Mouse (Mus musculus) limb, embryonic 14.5 days (tissue): ENCODE measurements around the gene Becn1. TPM values are rescaled to one million over a fixed set of nuclear protein-coding genes. Genes with fewer than 3 reads are reported as not detected.

Experiments
- ATAC-seq: fragments of 200-750 bp; cut with Nextera tagmentation; 2 replicates; pipeline ENCODE4 v1.8.0; 2017; ENCODE audit warnings: low read depth, moderate number of reproducible peaks, moderate TSS enrichment; ENCODE audit not compliant: low FRiP score
- DNase-seq: peaks from one replicate; pipeline ENCODE4 v3.0.0-alpha.2; 2015; ENCODE audit warnings: low spot score
- H3K27ac ChIP-seq: fragments of 300-500 bp; sonication (generic); replicated peaks from 2 replicates; pipeline ENCODE4 v1.5.1; 2014; ENCODE audit warnings: low read depth, mild to moderate bottlenecking, low read length, moderate library complexity, mixed read lengths
- H3K27me3 ChIP-seq: fragments of 300-500 bp; sonication (generic); 2 replicates; pipeline ENCODE4 v1.6.1; 2014; ENCODE audit warnings: low read length, mixed read lengths; ENCODE audit not compliant: control insufficient read depth, insufficient read depth
- H3K36me3 ChIP-seq: fragments of 300-500 bp; sonication (generic); 2 replicates; pipeline ENCODE4 v1.6.1; 2014; ENCODE audit warnings: mild to moderate bottlenecking, low read length, moderate library complexity, mixed read lengths; ENCODE audit not compliant: control insufficient read depth, insufficient read depth
- H3K4me1 ChIP-seq: fragments of 300-500 bp; sonication (generic); 2 replicates; pipeline ENCODE4 v1.6.1; 2014; ENCODE audit warnings: antibody characterized with exemption, low read length, mixed read lengths; ENCODE audit not compliant: control insufficient read depth, insufficient read depth
- H3K4me2 ChIP-seq: fragments of 300-500 bp; sonication (generic); replicated peaks from 2 replicates; pipeline ENCODE4 v1.6.1; 2014; ENCODE audit warnings: low read depth, mild to moderate bottlenecking, low read length, moderate library complexity; ENCODE audit not compliant: severe bottlenecking
- H3K4me3 ChIP-seq: fragments of 300-500 bp; sonication (generic); replicated peaks from 2 replicates; pipeline ENCODE4 v1.5.1; 2014; ENCODE audit warnings: low read length
- H3K9ac ChIP-seq: fragments of 300-500 bp; sonication (generic); 2 replicates; pipeline ENCODE4 v1.6.1; 2014; ENCODE audit warnings: mild to moderate bottlenecking, low read depth, low read length, moderate library complexity; ENCODE audit not compliant: severe bottlenecking
- H3K9me3 ChIP-seq: fragments of 300-500 bp; sonication (generic); 2 replicates; pipeline ENCODE4 v1.6.1; 2016; ENCODE audit warnings: low read length; ENCODE audit not compliant: control insufficient read depth
- POLR2A ChIP-seq: fragments of 200-500 bp; IDR thresholded peaks from 2 replicates; pipeline ENCODE4 v1.8.0; 2012; ENCODE audit warnings: inconsistent platforms, mild to moderate bottlenecking, moderate library complexity, borderline replicate concordance; ENCODE audit not compliant: insufficient read depth, insufficient read length; ENCODE audit errors: extremely low read depth
- WGBS: fragments of 180-500 bp; shearing (Covaris S2); extraction: QIAGEN DNeasy Blood & Tissue Kit; methylation state at CpG from one replicate; pipeline ENCODE4 v1.1.7; 2014; 5-methylcytosine and 5-hydroxymethylcytosine counted together
- polyA plus RNA-seq, 2 experiments: library from polyadenylated mRNA; depleted of rRNA in 1 of 2; stranded (reverse) in 1 of 2; unstranded in 1 of 2; fragments of >200 nt; fragmentation: Nextera tagmentation in 1 of 2; extraction: Ambion mirVana in 1 of 2; gene quantifications; 2 replicates each; pipeline versions ENCODE4 v1.2.1 to v1.2.3; 2012 to 2014

Gene Becn1
- polyA plus RNA-seq, 2 experiments: 86.5 to 118 TPM

GRCm38 (mm10) chr11:101259261-101259712 is 42.8 kb downstream of the Becn1 start:
- Histone ChIP-seq H3K27ac (peak overlapping the region; percentile 68), H3K4me3 (peak overlapping the region; percentile 53; the same call in 1 of the 2 replicates), H3K4me1 (peaks cover 34% of the 10 kb centered on the region), H3K9me3 (no peaks in the 10 kb centered on the region), H3K4me2 (peak overlapping the region; percentile 98), H3K27me3 (peaks cover 25% of the 10 kb centered on the region), H3K36me3 (peaks cover 18% of the 10 kb centered on the region), H3K9ac (no peak overlapping the region; the same call in 1 of the 2 replicates)
- ATAC-seq: no peak
- WGBS: 23% methylated on average over 6 of the region's 6 CpGs
- TF ChIP-seq POLR2A: no peak
- peak; percentile 67 for DNase-seq

GRCm38 (mm10) chr11:101255826-101256775 is 46.0 kb downstream of the Becn1 start:
- H3K4me3 ChIP-seq: no peak overlapping the region
- peaks cover 18% of the 10 kb centered on the region for H3K36me3 ChIP-seq
- no peak overlapping the region for H3K27ac ChIP-seq
- DNase-seq (no peak), ATAC-seq (no peak)
- H3K4me1 ChIP-seq: peaks cover 29% of the 10 kb centered on the region
- TF ChIP-seq POLR2A: no peak
- no peaks in the 10 kb centered on the region for H3K9me3 ChIP-seq
- no peak overlapping the region for H3K4me2 ChIP-seq
- H3K27me3 ChIP-seq: no peaks in the 10 kb centered on the region
- 90% methylated on average over 13 of the region's 13 CpGs for WGBS
- no peak overlapping the region for H3K9ac ChIP-seq

- peak; percentile 31; the same call in 1 of the 2 replicates for TF ChIP-seq POLR2A
- peak within 1 kb of the TSS; percentile 84 for H3K27ac ChIP-seq
These were observed 48.3 kb downstream of the Becn1 start, which contains the start of gene Vps25 for GRCm38 (mm10) chr11:101253613-101254389. Gene Vps25 (plus strand): TSS chr11:101253707.

GRCm38 (mm10) chr11:101252941-101253340 is 49.1 kb downstream of the Becn1 start:
- Histone ChIP-seq H3K9ac (peak overlapping the region; percentile 88), H3K4me3 (peak overlapping the region; percentile 94), H3K4me1 (peaks cover 16% of the 10 kb centered on the region), H3K4me2 (peak overlapping the region; percentile 78), H3K36me3 (peaks cover 10% of the 10 kb centered on the region), H3K27ac (peak overlapping the region; percentile 84), H3K9me3 (no peaks in the 10 kb centered on the region), H3K27me3 (no peaks in the 10 kb centered on the region)
- TF ChIP-seq POLR2A: no peak
- ATAC-seq: no peak
- DNase-seq: no peak
- WGBS: 9% methylated on average over 7 of the region's 7 CpGs

More at GRCm38 (mm10) chr11:101253613-101254389, 48.3 kb downstream of the Becn1 start, which contains the start of gene Vps25:
- Histone ChIP-seq H3K9me3 (no peaks in the 10 kb centered on the region), H3K9ac (peak within 1 kb of the TSS; percentile 88), H3K4me1 (peaks cover 12% of the 10 kb centered on the region), H3K27me3 (no peaks in the 10 kb centered on the region), H3K4me3 (peak within 1 kb of the TSS; percentile 94), H3K36me3 (peaks cover 17% of the 10 kb centered on the region), H3K4me2 (peak within 1 kb of the TSS; percentile 78)
- under 1% methylated on average over 32 of the region's 40 CpGs for WGBS
- ATAC-seq: peak; percentile 82
- peak; percentile 90 for DNase-seq

- H3K27ac ChIP-seq: no peak overlapping the region
- no peaks in the 10 kb centered on the region for H3K9me3 ChIP-seq
- WGBS: 66% methylated on average over 2 of the region's 2 CpGs
- no peak overlapping the region for H3K9ac ChIP-seq
- no peak overlapping the region for H3K4me2 ChIP-seq
- ATAC-seq: no peak
- no peaks in the 10 kb centered on the region for H3K27me3 ChIP-seq
- no peak overlapping the region for H3K4me3 ChIP-seq
- H3K4me1 ChIP-seq: peaks cover 20% of the 10 kb centered on the region
- no peak for DNase-seq
- no peaks in the 10 kb centered on the region for H3K36me3 ChIP-seq
- TF ChIP-seq POLR2A: no peak
These were observed 51.1 kb downstream of the Becn1 start for GRCm38 (mm10) chr11:101251031-101251430.
